Mouse (Mus musculus): ENCODE data around the gene Mogat2. TPM values are rescaled to one million over a fixed set of nuclear protein-coding genes. Genes with fewer than 3 reads are reported as not detected.

The Mogat2 gene
- polyA plus RNA-seq (2015; fragmentation: Nextera tagmentation; extraction: Ambion mirVana) = 1.3 and 2.0 TPM in 2 replicates

DNA sequence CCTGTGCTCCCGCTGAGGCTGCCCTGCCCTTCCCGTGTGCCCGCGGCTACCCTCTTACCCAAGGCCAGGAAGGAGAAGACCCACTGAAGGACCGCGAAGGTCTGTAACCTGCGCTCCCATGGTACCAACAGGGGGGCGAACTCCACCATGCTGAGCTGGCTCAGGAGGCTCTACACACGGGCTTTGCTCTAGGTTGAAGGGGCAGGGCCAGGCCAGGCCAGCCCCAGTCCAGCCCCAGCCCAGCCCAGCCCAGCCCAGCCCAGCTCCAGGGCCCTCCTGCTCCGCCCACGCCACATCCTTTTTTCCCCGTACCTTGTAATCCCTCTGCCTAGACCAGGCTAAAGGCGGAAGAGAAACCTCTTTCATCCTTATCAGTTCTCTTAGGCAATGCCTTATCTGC is at the start of gene Mogat2:
TSS of gene Mogat2 (minus strand) at position 203 of the 400 bp plus-strand sequence.
- no peaks in the 10 kb centered on the region for H3K4me1 ChIP-seq (replicated peaks; ENCODE audit: control insufficient read depth, insufficient read depth, low read length)
- H3K27me3 ChIP-seq (replicated peaks; ENCODE audit: control insufficient read depth, insufficient read depth, low read length) = no peaks in the 10 kb centered on the region
- H3K9me3 ChIP-seq (ENCODE audit: control insufficient read depth, low read length) = no peaks in the 10 kb centered on the region
- no peak within 1 kb of the TSS for H3K9ac ChIP-seq (replicated peaks; ENCODE audit: low read depth, low read length)
- H3K4me3 ChIP-seq (replicated peaks; ENCODE audit: low read length) = no peak within 1 kb of the TSS
- ATAC-seq = no peak
- H3K36me3 ChIP-seq (ENCODE audit: control insufficient read depth, insufficient read depth) = no peaks in the 10 kb centered on the region
- H3K4me2 ChIP-seq (ENCODE audit: low read length) = no peak within 1 kb of the TSS
- no peak within 1 kb of the TSS for H3K27ac ChIP-seq (ENCODE audit: low read length)
- 11% methylated on average over 13 of the region's 13 CpGs for WGBS

DNA sequence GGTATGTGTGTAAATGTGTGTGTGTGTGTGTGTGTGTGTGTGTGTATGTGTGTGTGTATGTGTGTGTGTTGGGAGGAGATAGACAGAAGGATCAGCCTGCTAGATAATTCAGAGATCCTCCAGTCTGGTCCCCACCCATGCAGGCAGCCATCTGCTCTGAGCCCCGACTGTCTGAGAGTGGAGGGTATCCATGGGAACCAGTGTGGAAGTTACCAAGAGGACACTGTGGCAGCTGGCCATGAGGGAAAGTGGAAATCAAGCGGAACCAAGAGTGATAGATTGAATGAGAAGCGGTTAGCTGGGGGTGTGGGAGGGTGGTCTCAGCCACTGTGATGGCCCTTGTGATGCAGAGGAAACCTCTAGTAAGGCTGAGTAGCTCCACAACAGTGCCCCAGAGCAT is 48.9 kb upstream of the Mogat2 start:
- WGBS = 15% methylated on average over 3 of the region's 3 CpGs
- peaks cover 11% of the 10 kb centered on the region; the same call in 1 of the 2 replicates for H3K4me1 ChIP-seq (replicated peaks; ENCODE audit: control insufficient read depth, insufficient read depth, low read length)
- no peaks in the 10 kb centered on the region; the same call in 1 of the 2 replicates for H3K36me3 ChIP-seq (ENCODE audit: control insufficient read depth, insufficient read depth)
- peak; percentile 92 for ATAC-seq
- no peak overlapping the region for H3K9ac ChIP-seq (replicated peaks; ENCODE audit: low read depth, low read length)
- no peak overlapping the region for H3K4me3 ChIP-seq (replicated peaks; ENCODE audit: low read length)
- H3K27ac ChIP-seq (ENCODE audit: low read length) = no peak overlapping the region
- H3K9me3 ChIP-seq (ENCODE audit: control insufficient read depth, low read length) = no peaks in the 10 kb centered on the region
- no peak overlapping the region for H3K4me2 ChIP-seq (ENCODE audit: low read length)
- no peaks in the 10 kb centered on the region for H3K27me3 ChIP-seq (replicated peaks; ENCODE audit: control insufficient read depth, insufficient read depth, low read length)

DNA sequence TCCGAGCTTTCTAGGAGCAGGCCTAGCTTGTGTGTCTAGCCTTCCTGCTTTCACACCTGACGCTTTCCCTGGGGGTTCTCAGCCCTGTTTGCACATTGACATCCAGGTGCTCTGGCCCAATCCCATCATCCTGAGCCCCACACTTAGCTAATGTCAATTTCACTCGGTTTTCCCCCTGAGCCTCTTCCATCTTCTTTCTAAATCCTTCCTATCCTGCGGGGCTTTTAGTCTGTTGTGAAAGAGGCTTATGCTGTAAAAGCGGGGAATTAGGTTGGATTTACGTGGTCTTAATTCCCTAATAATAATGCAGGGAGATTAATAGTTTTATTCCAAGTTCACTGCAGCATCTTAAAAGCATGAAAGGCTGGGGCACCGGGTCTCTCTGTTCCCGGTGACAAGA is 41.2 kb upstream of the Mogat2 start:
- no peak overlapping the region for H3K27ac ChIP-seq (ENCODE audit: low read length)
- no peak overlapping the region for H3K4me2 ChIP-seq (ENCODE audit: low read length)
- peaks cover 5% of the 10 kb centered on the region; the same call in 1 of the 2 replicates for H3K4me1 ChIP-seq (replicated peaks; ENCODE audit: control insufficient read depth, insufficient read depth, low read length)
- no peaks in the 10 kb centered on the region for H3K9me3 ChIP-seq (ENCODE audit: control insufficient read depth, low read length)
- no peak overlapping the region for H3K9ac ChIP-seq (replicated peaks; ENCODE audit: low read depth, low read length)
- no peak for ATAC-seq
- no peaks in the 10 kb centered on the region; the same call in 1 of the 2 replicates for H3K36me3 ChIP-seq (ENCODE audit: control insufficient read depth, insufficient read depth)
- WGBS = 35% methylated on average over 8 of the region's 8 CpGs
- no peak overlapping the region for H3K4me3 ChIP-seq (replicated peaks; ENCODE audit: low read length)
- no peaks in the 10 kb centered on the region for H3K27me3 ChIP-seq (replicated peaks; ENCODE audit: control insufficient read depth, insufficient read depth, low read length)

DNA sequence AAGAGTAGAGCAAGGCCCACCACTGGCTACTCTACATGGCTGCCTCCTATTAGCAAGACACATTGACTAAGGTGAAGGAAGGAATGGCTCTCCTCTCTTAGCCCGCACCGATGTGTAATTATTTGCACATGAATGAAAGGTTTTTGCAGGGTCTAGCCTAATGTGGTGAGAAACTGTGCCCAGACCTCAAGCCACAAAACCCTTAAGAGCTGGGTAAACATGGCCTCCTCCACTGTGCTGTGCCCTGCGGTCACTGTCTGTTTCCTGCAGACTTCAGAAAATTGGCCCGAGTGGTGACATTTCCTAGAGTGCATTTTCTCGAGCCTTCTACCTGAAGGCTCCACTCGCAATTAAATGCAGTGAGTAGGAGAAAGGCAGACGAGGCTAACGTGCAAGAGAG is 39.9 kb upstream of the Mogat2 start:
- H3K9ac ChIP-seq (replicated peaks; ENCODE audit: low read depth, low read length) = no peak overlapping the region
- 84% methylated on average over 8 of the region's 8 CpGs for WGBS
- no peaks in the 10 kb centered on the region; the same call in 1 of the 2 replicates for H3K36me3 ChIP-seq (ENCODE audit: control insufficient read depth, insufficient read depth)
- H3K9me3 ChIP-seq (ENCODE audit: control insufficient read depth, low read length) = no peaks in the 10 kb centered on the region
- no peak overlapping the region for H3K4me2 ChIP-seq (ENCODE audit: low read length)
- H3K4me1 ChIP-seq (replicated peaks; ENCODE audit: control insufficient read depth, insufficient read depth, low read length) = peaks cover 11% of the 10 kb centered on the region; the same call in 1 of the 2 replicates
- no peak overlapping the region for H3K4me3 ChIP-seq (replicated peaks; ENCODE audit: low read length)
- no peak overlapping the region for H3K27ac ChIP-seq (ENCODE audit: low read length)
- no peaks in the 10 kb centered on the region for H3K27me3 ChIP-seq (replicated peaks; ENCODE audit: control insufficient read depth, insufficient read depth, low read length)
- ATAC-seq = no peak

DNA sequence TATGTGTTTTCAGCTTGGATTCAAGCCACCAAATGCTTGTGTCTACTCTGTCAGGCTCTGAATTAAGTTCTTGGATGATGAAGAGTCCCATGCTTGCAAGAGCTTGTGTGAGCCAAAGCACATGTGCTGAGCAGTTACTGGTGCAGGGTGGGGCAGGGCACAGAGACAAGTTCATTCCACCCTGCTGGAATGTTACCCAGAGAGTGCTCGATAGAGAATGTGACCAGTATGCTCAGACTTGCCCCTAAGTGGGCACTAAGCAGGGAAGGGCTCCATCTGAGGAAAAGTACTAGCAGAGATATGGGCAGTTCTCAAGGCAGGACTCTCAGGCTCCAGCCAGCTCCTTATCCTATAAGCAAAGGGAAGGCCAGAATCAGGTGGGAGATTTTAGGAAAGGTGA is 38.3 kb upstream of the Mogat2 start:
- no peaks in the 10 kb centered on the region for H3K36me3 ChIP-seq (ENCODE audit: control insufficient read depth, insufficient read depth)
- 100% methylated on average over 1 of the region's 1 CpGs for WGBS
- ATAC-seq = no peak
- no peak overlapping the region for H3K4me3 ChIP-seq (replicated peaks; ENCODE audit: low read length)
- no peaks in the 10 kb centered on the region for H3K27me3 ChIP-seq (replicated peaks; ENCODE audit: control insufficient read depth, insufficient read depth, low read length)
- H3K4me2 ChIP-seq (ENCODE audit: low read length) = no peak overlapping the region
- H3K4me1 ChIP-seq (replicated peaks; ENCODE audit: control insufficient read depth, insufficient read depth, low read length) = peaks cover 17% of the 10 kb centered on the region
- no peak overlapping the region for H3K9ac ChIP-seq (replicated peaks; ENCODE audit: low read depth, low read length)
- no peaks in the 10 kb centered on the region for H3K9me3 ChIP-seq (ENCODE audit: control insufficient read depth, low read length)
- no peak overlapping the region for H3K27ac ChIP-seq (ENCODE audit: low read length)

DNA sequence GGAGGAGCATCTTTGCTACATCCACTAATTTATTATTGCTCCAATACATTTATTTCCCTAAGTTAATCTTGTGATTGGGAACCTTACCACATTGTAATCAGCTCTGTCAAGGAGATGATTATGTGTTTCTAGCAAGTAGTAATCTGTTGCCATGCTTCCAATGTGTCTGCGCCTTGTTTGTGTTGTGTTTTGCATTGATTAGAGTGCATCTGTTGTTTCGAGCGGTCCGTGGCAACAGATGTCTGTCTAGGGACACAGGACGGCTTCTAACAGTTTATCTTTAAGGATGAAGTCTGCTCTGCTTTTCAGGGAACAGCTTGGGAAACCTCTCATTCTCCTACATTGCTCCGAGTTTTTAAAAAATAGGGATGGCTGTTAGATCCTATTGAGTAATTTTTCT is 36.7 kb upstream of the Mogat2 start:
- H3K4me3 ChIP-seq (replicated peaks; ENCODE audit: low read length) = no peak overlapping the region
- H3K4me1 ChIP-seq (replicated peaks; ENCODE audit: control insufficient read depth, insufficient read depth, low read length) = peaks cover 32% of the 10 kb centered on the region
- ATAC-seq = peak; percentile 61; the same call in 1 of the 2 replicates
- no peaks in the 10 kb centered on the region for H3K36me3 ChIP-seq (ENCODE audit: control insufficient read depth, insufficient read depth)
- no peak overlapping the region for H3K27ac ChIP-seq (ENCODE audit: low read length)
- H3K4me2 ChIP-seq (ENCODE audit: low read length) = no peak overlapping the region; the same call in 1 of the 2 replicates
- no peak overlapping the region for H3K9ac ChIP-seq (replicated peaks; ENCODE audit: low read depth, low read length)
- WGBS = 36% methylated on average over 6 of the region's 6 CpGs
- H3K9me3 ChIP-seq (ENCODE audit: control insufficient read depth, low read length) = no peaks in the 10 kb centered on the region
- H3K27me3 ChIP-seq (replicated peaks; ENCODE audit: control insufficient read depth, insufficient read depth, low read length) = no peaks in the 10 kb centered on the region

DNA sequence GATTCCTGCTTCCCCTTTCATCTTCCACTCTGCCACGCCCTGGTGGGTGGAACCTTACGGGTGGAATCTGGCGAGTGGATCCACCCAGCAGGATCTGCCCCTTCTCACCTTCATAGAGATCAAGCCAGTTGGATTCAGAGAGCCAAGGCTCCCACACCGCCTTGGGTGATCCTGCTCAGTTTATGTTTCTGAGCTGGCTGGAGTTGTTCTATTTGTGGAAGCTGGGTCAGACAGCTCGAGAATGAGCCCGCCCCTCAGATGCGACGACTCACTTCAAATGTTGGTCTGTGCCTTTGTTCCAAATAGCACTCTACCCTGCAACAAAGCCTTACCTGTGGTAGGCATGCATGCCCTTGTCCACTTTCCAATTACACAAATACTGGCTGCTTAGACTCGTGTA is 33.2 kb upstream of the Mogat2 start:
- H3K9ac ChIP-seq (replicated peaks; ENCODE audit: low read depth, low read length) = no peak overlapping the region
- H3K4me1 ChIP-seq (replicated peaks; ENCODE audit: control insufficient read depth, insufficient read depth, low read length) = peaks cover 44% of the 10 kb centered on the region
- H3K27ac ChIP-seq (ENCODE audit: low read length) = no peak overlapping the region
- H3K4me3 ChIP-seq (replicated peaks; ENCODE audit: low read length) = peak overlapping the region; percentile 80
- WGBS = 63% methylated on average over 9 of the region's 9 CpGs
- no peak for ATAC-seq
- peak overlapping the region; percentile 90 for H3K4me2 ChIP-seq (ENCODE audit: low read length)
- no peaks in the 10 kb centered on the region for H3K9me3 ChIP-seq (ENCODE audit: control insufficient read depth, low read length)
- H3K27me3 ChIP-seq (replicated peaks; ENCODE audit: control insufficient read depth, insufficient read depth, low read length) = no peaks in the 10 kb centered on the region
- no peaks in the 10 kb centered on the region for H3K36me3 ChIP-seq (ENCODE audit: control insufficient read depth, insufficient read depth)

DNA sequence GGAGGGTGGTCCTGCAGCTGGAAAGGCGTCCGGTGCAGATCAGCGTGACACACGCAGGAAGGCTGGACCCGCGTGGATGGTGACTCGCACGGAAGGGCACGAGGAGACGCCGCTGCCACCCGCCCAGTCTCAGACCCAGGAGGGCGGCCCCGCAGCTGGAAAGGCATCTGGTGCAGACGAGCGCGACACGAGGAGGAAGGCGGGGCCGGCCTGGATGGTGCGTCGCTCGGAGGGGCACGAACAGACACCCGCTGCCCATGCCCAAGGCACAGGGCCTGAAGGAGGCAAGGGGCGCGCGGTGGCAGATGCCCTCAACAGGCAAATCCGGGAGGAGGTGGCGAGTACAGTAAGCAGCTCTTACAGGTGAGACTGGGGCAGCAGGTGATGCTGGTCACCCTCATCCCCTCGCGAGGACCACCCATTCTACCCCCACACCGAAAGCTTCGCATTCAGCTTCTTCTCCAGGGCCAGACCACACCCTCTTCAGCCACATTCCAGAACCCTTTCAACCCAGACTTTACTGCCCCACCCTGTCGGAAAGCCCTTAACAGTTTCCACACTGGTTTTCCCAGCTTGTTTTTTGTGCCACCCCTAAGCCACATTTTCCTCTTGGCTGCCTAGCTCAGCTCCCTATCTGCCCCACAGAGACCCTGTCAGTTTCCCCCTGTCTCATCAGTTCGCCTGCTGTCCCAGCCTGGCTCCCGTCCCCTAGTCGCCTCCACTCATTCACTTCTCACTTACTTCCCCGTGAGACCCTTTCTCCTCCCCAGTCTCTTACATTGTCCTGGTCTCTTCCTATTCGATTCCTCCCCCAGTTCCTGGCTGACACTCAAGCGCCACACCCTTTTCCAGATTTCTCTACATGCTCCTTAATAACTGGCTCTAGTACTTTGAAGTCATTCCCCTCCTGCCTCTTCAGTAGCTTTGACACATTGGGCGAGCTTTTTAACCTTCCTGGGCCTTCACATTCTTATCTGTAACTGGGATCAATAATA is 30.8 kb upstream of the Mogat2 start:
- Histone ChIP-seq H3K36me3 (ENCODE audit: control insufficient read depth, insufficient read depth) (no peaks in the 10 kb centered on the region), H3K4me2 (ENCODE audit: low read length) (peak overlapping the region; percentile 90), H3K27ac (ENCODE audit: low read length) (no peak overlapping the region), H3K27me3 (replicated peaks; ENCODE audit: control insufficient read depth, insufficient read depth, low read length) (no peaks in the 10 kb centered on the region), H3K9ac (replicated peaks; ENCODE audit: low read depth, low read length) (peak overlapping the region; percentile 58), H3K4me1 (replicated peaks; ENCODE audit: control insufficient read depth, insufficient read depth, low read length) (peaks cover 40% of the 10 kb centered on the region), H3K4me3 (replicated peaks; ENCODE audit: low read length) (peak overlapping the region; percentile 80), H3K9me3 (ENCODE audit: control insufficient read depth, low read length) (no peaks in the 10 kb centered on the region)
- ATAC-seq = peak; percentile 11; the same call in 1 of the 2 replicates
- WGBS = 5% methylated on average over 42 of the region's 42 CpGs

DNA sequence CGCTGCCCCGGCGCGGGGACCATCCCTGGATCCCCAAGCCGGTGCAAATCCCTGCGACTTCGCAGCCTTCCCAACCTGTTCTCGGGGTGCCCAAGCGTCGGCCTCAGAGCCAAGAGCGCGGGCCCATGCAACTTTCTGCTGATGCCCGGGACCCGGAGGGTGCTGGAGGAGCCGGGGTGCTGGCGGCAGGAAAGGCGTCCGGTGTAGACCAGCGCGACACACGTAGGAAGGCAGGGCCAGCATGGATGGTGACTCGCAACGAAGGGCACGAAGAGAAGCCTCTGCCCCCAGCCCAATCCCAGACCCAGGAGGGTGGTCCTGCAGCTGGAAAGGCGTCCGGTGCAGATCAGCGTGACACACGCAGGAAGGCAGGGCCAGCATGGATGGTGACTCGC is 30.1 kb upstream of the Mogat2 start:
- H3K4me2 ChIP-seq (ENCODE audit: low read length) = peak overlapping the region; percentile 90
- peak; percentile 28 for ATAC-seq
- H3K4me1 ChIP-seq (replicated peaks; ENCODE audit: control insufficient read depth, insufficient read depth, low read length) = peaks cover 35% of the 10 kb centered on the region
- H3K36me3 ChIP-seq (ENCODE audit: control insufficient read depth, insufficient read depth) = no peaks in the 10 kb centered on the region
- H3K9ac ChIP-seq (replicated peaks; ENCODE audit: low read depth, low read length) = peak overlapping the region; percentile 58
- H3K27me3 ChIP-seq (replicated peaks; ENCODE audit: control insufficient read depth, insufficient read depth, low read length) = no peaks in the 10 kb centered on the region
- no peaks in the 10 kb centered on the region for H3K9me3 ChIP-seq (ENCODE audit: control insufficient read depth, low read length)
- peak overlapping the region; percentile 86 for H3K27ac ChIP-seq (ENCODE audit: low read length)
- peak overlapping the region; percentile 80 for H3K4me3 ChIP-seq (replicated peaks; ENCODE audit: low read length)
- WGBS = 0% methylated on average over 29 of the region's 29 CpGs

Measured in forebrain, embryonic 16.5 days (tissue).